Mouse (Mus musculus) cortical plate, adult 2 months (tissue): Measurements from ENCODE around the gene Zdhhc6.

Experiments
- CTCF ChIP-seq: fragments of 200-500 bp; IDR thresholded peaks from 2 replicates; pipeline ENCODE4 v1.5.1; 2011; ENCODE audit warnings: mild to moderate bottlenecking, control low read depth, low read length; ENCODE audit not compliant: insufficient read depth; ENCODE audit errors: extremely low read depth
- POLR2A ChIP-seq: fragments of 200-500 bp; IDR thresholded peaks from 2 replicates; pipeline ENCODE4 v1.6.1; 2011; ENCODE audit warnings: mild to moderate bottlenecking, low read length, control low read depth; ENCODE audit not compliant: insufficient read depth; ENCODE audit errors: extremely low read depth

GRCm38 (mm10) chr19:55222268-55222667 is 93.6 kb downstream of the Zdhhc6 start:
- no peak for TF ChIP-seq CTCF
- no peak for TF ChIP-seq POLR2A
